Mouse (Mus musculus) neural tube, embryonic 14.5 days (tissue): ENCODE results near the gene Prr14l. TPM values are rescaled to one million over a fixed set of nuclear protein-coding genes. Genes with fewer than 3 reads are reported as not detected.

Experiments used
- polyA plus RNA-seq: library from polyadenylated mRNA; unstranded; fragments of >200 nt; fragmentation: Nextera tagmentation; extraction: Ambion mirVana; gene quantifications from 2 replicates; pipeline ENCODE4 v1.2.1, GENCODE M21; 2014

Prr14l gene
- polyA plus RNA-seq, 1 experiment from 2014 or later: 15.6 TPM

Other genes starting within 250 kb of the Prr14l start
- 22.3 and 26.5 TPM in 2 replicates for gene Yes1, start 243.1 kb downstream of the Prr14l start, polyA plus RNA-seq
- gene Pisd, start 68.6 kb downstream of the Prr14l start, polyA plus RNA-seq: 91.6 and 99.9 TPM in 2 replicates
- not detected in 2 replicates for gene Gm20671, start 27.1 kb downstream of the Prr14l start, polyA plus RNA-seq
- 25.2 and 25.9 TPM in 2 replicates for gene Depdc5, start 9.4 kb upstream of the Prr14l start, polyA plus RNA-seq
- 776 and 794 TPM in 2 replicates for gene Ywhah, start 164.6 kb upstream of the Prr14l start, polyA plus RNA-seq
- gene Slc5a1, start 250.0 kb upstream of the Prr14l start, polyA plus RNA-seq: 0.10 TPM in 1 of 2 replicates, not detected in the other